In the genomic region with DNA sequence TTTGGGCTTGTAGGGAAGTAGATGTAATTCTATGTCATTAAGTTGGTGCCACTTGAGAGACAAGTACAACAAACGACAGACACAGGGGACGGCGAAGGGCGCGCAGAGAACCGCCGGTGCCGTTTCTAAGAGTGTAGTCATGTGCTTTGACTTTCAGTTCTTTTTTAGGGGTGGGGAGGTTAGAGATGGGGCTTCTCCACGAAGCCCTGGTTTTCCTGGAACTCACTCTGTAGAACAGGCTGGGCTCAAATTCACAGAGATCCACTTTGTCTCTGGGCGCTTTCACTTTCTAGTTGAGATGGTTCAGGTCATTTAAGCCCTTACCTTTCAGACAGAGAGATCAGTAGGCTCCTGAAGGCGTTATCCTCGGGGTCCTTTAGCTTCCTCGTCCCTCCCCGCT, we compare ENCODE assay signal across 25 mouse cellular contexts.
"Had no signal": no experiment of that assay in that cellular context is flagged by ENCODE, and none has a peak within 500 bp of the region (broad histone marks: within the 10 kb centered on the region; RNA-seq: fewer than 3 reads in every experiment).

No protein-coding gene starts in this region.

- DNase-seq: gastrocnemius, adult 2 months; gastrocnemius, postnatal 10 days; gastrocnemius, postnatal 25 days; heart, adult 11 months; heart, adult 2 months; heart, postnatal 10 days; heart, postnatal 4 days; kidney, adult 18-20 months; kidney, adult 8-10 months; kidney, postnatal 10 days; kidney, postnatal 25 days; kidney, postnatal 4 days; liver; liver, embryonic 13.5 days had no signal

- H3K9me3 ChIP-seq: heart, embryonic 10.5 days; heart, embryonic 12.5 days; hindbrain, embryonic 10.5 days; hindbrain, embryonic 12.5 days; limb, embryonic 10.5 days; limb, embryonic 12.5 days; liver, embryonic 13.5 days; liver, embryonic 15.5 days had no signal

- H3K4me1 ChIP-seq: hindbrain, embryonic 12.5 days; limb, embryonic 10.5 days; limb, embryonic 12.5 days; liver, embryonic 13.5 days; liver, embryonic 15.5 days had no signal

- H3K4me3 ChIP-seq: gastrocnemius, adult 2 months; heart, adult 2 months; heart, embryonic 10.5 days; heart, embryonic 12.5 days; hindbrain, embryonic 10.5 days; hindbrain, embryonic 12.5 days; layer of hippocampus, adult 2 months; left cerebral cortex, adult 2 months; limb, embryonic 10.5 days; limb, embryonic 12.5 days; liver, embryonic 13.5 days; liver, embryonic 15.5 days had no signal

- H3K27ac ChIP-seq: gastrocnemius, adult 2 months; heart, adult 2 months; heart, embryonic 10.5 days; hindbrain, embryonic 10.5 days; hindbrain, embryonic 12.5 days; hindbrain, embryonic 14.5 days; layer of hippocampus, adult 2 months; left cerebral cortex, adult 2 months; limb, embryonic 10.5 days; limb, embryonic 12.5 days; liver, embryonic 13.5 days; liver, embryonic 15.5 days had no signal

- H3K9ac ChIP-seq: heart, embryonic 12.5 days; hindbrain, embryonic 12.5 days; hindbrain, embryonic 14.5 days; limb, embryonic 12.5 days; liver, embryonic 13.5 days; liver, embryonic 15.5 days had no signal

- H3K27me3 ChIP-seq: heart, embryonic 12.5 days; hindbrain, embryonic 12.5 days; limb, embryonic 12.5 days; liver, embryonic 13.5 days; liver, embryonic 15.5 days had no signal

- H3K4me2 ChIP-seq: heart, embryonic 12.5 days; hindbrain, embryonic 12.5 days; hindbrain, embryonic 14.5 days; limb, embryonic 12.5 days; liver, embryonic 11.5 days; liver, embryonic 13.5 days; liver, embryonic 15.5 days had no signal
